Mouse (Mus musculus): ENCODE data around the gene Ppp5c.

DNA sequence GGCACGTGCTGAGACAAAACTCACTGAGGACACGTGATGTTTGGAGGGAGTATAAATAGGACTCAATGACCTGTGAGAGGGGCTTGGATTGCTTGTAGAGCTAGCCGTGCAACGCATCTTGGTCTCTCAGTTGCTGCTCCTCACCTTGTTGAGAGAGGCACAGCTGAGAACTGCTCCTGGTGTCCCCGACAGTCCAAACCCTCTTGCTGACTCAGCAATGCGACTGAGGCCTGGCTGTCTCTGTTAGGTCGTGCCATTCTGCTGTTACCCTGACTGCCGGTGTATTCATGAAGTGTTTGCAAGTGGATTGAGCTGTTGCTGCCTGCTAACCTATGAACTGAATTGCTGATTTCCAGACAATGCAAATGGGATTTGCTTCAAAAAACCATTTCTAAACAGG, 51.4 kb downstream of the Ppp5c start:
- TF ChIP-seq POLR2A (IDR thresholded peaks at IDR 0.05; ENCODE audit: low read depth, low read length) = no peak
- no peak for TF ChIP-seq CTCF (IDR thresholded peaks at IDR 0.05; ENCODE audit: borderline replicate concordance, insufficient read depth, low read length)
